Mouse (Mus musculus) lung, embryonic 14.5 days (tissue): ENCODE data around the gene Ago3. TPM values are rescaled to one million over a fixed set of nuclear protein-coding genes. Genes with fewer than 3 reads are reported as not detected.
A peak's percentile ranks its signal among the peaks of the same experiment; 100 is the strongest.

Source experiments
- ATAC-seq: fragments of 200-750 bp; cut with Nextera tagmentation; 2 replicates; pipeline ENCODE4 v1.8.0; 2017; ENCODE audit warnings: mild to moderate bottlenecking, moderate TSS enrichment, moderate library complexity; ENCODE audit not compliant: insufficient read depth
- DNase-seq: peaks from one replicate; pipeline ENCODE4 v3.0.0-alpha.2; 2015
- H3K27ac ChIP-seq: fragments of 300-500 bp; sonication (generic); 2 replicates; pipeline ENCODE4 v1.5.1; 2014; ENCODE audit warnings: low read depth, mild to moderate bottlenecking, moderate library complexity
- H3K27me3 ChIP-seq: fragments of 300-500 bp; sonication (generic); 2 replicates; pipeline ENCODE4 v1.6.1; 2014; ENCODE audit warnings: low read length, control low read depth; ENCODE audit not compliant: insufficient read depth
- H3K36me3 ChIP-seq: fragments of 300-500 bp; sonication (generic); 2 replicates; pipeline ENCODE4 v1.6.1; 2014; ENCODE audit warnings: control low read depth; ENCODE audit not compliant: insufficient read depth
- H3K4me1 ChIP-seq: fragments of 300-500 bp; sonication (generic); 2 replicates; pipeline ENCODE4 v1.6.1; 2014; ENCODE audit warnings: antibody characterized with exemption, control low read depth; ENCODE audit not compliant: insufficient read depth
- H3K4me2 ChIP-seq: fragments of 300-500 bp; sonication (generic); 2 replicates; pipeline ENCODE4 v1.6.1; 2014; ENCODE audit warnings: mild to moderate bottlenecking
- H3K4me3 ChIP-seq: fragments of 300-500 bp; sonication (generic); 2 replicates; pipeline ENCODE4 v1.5.1; 2014; ENCODE audit warnings: low read depth, low read length
- H3K9ac ChIP-seq: fragments of 300-500 bp; sonication (generic); 2 replicates; pipeline ENCODE4 v1.6.1; 2014
- H3K9me3 ChIP-seq: fragments of 300-500 bp; sonication (generic); 2 replicates; pipeline ENCODE4 v1.6.1; 2016; ENCODE audit warnings: low read depth, low read length, control low read depth
- CTCF ChIP-seq: IDR thresholded peaks from 2 replicates; pipeline ENCODE4 v1.5.1; 2016; ENCODE audit warnings: antibody characterized with exemption, low read depth
- WGBS: fragments of 180-500 bp; shearing (Covaris S2); extraction: QIAGEN DNeasy Blood & Tissue Kit; methylation state at CpG from one replicate; pipeline ENCODE4 v1.1.7; 2014; 5-methylcytosine and 5-hydroxymethylcytosine counted together
- polyA plus RNA-seq: library from polyadenylated mRNA; unstranded; fragments of >200 nt; fragmentation: Nextera tagmentation; extraction: Ambion mirVana; gene quantifications from 2 replicates; pipeline ENCODE4 v1.2.1, GENCODE M21; 2014

Gene Ago3
- polyA plus RNA-seq, 1 experiment from 2014 or later: 19.5 TPM

DNA sequence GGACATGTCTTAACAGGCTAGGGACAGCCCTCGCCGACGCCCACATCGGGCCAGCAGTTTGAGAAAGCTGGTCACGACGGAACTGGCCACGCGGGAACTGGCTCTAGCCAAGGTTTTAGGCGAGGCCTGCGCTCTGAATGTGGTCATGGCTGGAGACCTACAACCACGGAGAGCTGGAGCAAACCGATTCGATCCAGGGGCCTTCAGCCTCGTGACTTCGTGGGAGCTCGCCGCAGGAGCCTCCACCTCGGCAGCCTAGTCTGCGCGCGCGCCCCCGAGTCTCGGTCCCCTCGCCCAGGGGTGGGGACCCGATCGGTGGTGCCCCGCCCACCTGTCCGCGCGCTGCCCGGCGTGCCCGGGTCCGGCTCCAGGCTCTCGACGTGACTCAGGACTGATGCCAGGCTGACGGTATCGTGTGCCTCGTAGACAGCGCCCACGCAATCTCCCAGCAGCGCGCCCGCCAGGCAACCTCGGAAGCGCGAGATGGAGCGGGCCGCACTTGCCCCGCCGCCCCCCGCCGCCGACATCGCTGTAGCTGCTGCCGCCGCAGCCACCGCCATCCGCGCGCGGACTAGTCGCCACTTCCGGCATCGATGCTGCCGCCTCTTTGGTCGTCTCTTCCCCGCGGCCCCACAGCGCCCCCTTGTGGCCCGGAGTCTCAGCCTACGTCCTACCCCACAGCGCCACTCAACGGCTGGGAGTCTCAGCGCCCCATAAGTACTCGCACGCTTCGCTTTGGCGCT is 108.1 kb downstream of the Ago3 start, which contains the start of gene Adprhl2:
Adprhl2 (minus strand) TSS at position 593 of the 743 bp plus-strand sequence.
- peak within 1 kb of the TSS; percentile 72 for H3K9ac ChIP-seq
- H3K4me2 ChIP-seq: peak within 1 kb of the TSS; percentile 94
- WGBS: under 1% methylated on average over 79 of the region's 80 CpGs
- ATAC-seq: peak; percentile 87
- H3K36me3 ChIP-seq: peaks cover 30% of the 10 kb centered on the region
- H3K27ac ChIP-seq: peak within 1 kb of the TSS; percentile 55; the same call in 1 of the 2 replicates
- peaks cover 4% of the 10 kb centered on the region; the same call in 1 of the 2 replicates for H3K4me1 ChIP-seq
- peak within 1 kb of the TSS; percentile 89 for H3K4me3 ChIP-seq
- peaks cover 8% of the 10 kb centered on the region for H3K27me3 ChIP-seq
- peak; percentile 99 for DNase-seq
- H3K9me3 ChIP-seq: no peaks in the 10 kb centered on the region
- TF ChIP-seq CTCF: peak; percentile 100

DNA sequence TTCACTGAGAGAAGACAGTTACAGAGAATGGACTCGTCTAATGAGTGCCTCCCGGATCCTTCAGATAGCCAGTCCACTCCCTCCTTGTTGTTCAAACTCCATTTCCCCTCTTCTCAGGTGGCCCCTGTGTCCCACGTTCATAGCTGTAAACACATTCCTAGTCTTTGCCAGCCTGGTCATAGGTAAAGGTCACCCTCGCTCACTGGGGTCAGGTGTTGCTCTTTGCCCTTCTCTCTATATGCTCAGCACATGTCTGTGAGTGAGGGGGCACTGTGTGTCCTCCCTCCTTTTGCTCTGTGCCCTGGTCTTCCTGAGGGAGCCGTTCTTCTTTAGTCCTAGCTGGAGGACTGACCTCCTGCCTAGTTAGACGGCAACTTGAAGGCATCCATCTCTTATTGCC is 109.5 kb downstream of the Ago3 start:
- H3K4me2 ChIP-seq: no peak overlapping the region
- H3K9me3 ChIP-seq: no peaks in the 10 kb centered on the region
- no peak overlapping the region for H3K27ac ChIP-seq
- DNase-seq: no peak
- WGBS: 81% methylated on average over 6 of the region's 6 CpGs
- peaks cover 39% of the 10 kb centered on the region for H3K36me3 ChIP-seq
- H3K27me3 ChIP-seq: peaks cover 1% of the 10 kb centered on the region; the same call in 1 of the 2 replicates
- H3K4me1 ChIP-seq: peaks cover 4% of the 10 kb centered on the region; the same call in 1 of the 2 replicates
- no peak overlapping the region for H3K9ac ChIP-seq
- ATAC-seq: no peak
- no peak for TF ChIP-seq CTCF
- no peak overlapping the region for H3K4me3 ChIP-seq

DNA sequence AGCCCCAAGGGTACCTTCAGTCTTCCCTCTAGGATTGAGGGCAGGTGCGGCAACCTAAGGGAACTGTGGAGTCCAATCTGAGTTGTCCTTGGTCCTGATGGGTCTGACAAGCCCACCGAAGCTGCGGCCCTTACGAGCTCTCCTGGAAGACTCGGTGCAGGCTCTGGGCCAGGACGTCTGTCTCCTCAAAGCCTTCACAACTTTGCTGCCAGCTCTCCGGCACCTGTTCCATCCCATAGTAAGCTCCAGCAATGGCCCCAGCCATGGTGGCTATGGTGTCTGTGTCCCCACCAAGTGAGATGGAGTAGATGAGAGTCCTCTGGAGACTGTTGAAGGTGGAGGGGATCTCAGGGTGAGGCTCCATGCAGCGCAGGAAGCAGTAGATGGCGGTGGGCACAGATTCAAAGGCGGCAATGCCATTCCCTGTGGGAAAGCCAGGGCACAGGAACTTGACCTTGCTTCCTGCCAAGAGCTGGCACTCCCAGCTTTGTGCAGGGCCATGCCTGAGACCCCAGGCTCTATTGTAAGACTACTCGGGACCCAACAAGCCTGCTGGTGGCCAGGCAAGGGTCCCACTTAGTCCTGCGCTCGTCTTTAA is 112.8 kb downstream of the Ago3 start:
- no peak for TF ChIP-seq CTCF
- Histone ChIP-seq H3K9me3 (no peaks in the 10 kb centered on the region), H3K36me3 (peaks cover 42% of the 10 kb centered on the region), H3K27ac (no peak overlapping the region), H3K4me2 (no peak overlapping the region), H3K4me1 (peaks cover 4% of the 10 kb centered on the region; the same call in 1 of the 2 replicates), H3K9ac (no peak overlapping the region), H3K27me3 (no peaks in the 10 kb centered on the region), H3K4me3 (no peak overlapping the region)
- DNase-seq (no peak), ATAC-seq (no peak)
- WGBS: 91% methylated on average over 13 of the region's 13 CpGs

DNA sequence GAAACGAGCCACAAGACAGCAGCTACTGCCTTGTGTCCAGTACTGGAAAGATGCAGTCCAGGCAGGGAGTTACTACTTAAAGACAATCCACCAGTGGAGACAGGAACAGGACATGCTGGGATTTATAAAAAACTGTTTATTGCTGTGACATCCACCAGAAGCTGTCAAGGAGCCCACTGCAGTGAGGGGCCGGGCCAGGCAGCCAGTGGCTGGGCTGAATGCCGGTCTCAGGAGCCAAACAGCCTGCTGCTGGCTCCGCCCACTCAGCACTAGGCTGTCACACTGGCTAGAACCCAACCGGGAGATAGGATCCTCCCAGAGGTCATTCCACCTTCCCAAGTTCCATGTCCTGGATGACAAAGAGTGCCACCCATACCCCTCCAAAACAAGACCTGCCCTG is 113.4 kb downstream of the Ago3 start:
- peak; percentile 19; the same call in 1 of the 2 replicates for ATAC-seq
- H3K4me1 ChIP-seq: peaks cover 4% of the 10 kb centered on the region; the same call in 1 of the 2 replicates

DNA sequence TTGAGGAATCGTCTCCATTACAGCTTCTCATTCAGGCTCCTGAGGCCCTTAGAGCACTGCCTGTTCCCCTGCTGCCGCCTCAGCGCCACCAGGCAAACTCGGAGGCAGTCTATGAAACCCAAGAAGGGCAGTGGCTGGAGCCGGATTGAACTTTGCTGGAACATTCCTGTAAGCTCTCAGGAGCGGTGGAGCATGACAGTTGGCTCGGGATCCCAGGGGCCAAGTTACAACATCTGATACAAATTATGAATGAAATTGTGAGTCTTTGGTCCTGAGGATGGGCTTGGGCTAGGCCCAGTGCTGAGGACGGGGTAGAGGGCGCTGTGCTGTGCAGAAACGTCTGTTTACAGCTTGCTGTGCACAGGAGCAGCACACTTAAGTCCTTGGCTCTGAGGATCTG is 115.0 kb downstream of the Ago3 start:
- 0 out of 2 replicates have a peak, but pooled peaks have one; percentile 19 for TF ChIP-seq CTCF
- Histone ChIP-seq H3K4me3 (no peak overlapping the region), H3K27ac (no peak overlapping the region), H3K4me1 (no peaks in the 10 kb centered on the region), H3K4me2 (no peak overlapping the region), H3K9me3 (no peaks in the 10 kb centered on the region), H3K27me3 (no peaks in the 10 kb centered on the region), H3K36me3 (peaks cover 42% of the 10 kb centered on the region), H3K9ac (no peak overlapping the region)
- DNase-seq (no peak), ATAC-seq (no peak)
- 56% methylated on average over 10 of the region's 10 CpGs for WGBS

More for the DNA sequence above, 113.4 kb downstream of the Ago3 start:
- Histone ChIP-seq H3K4me2 (no peak overlapping the region), H3K9ac (no peak overlapping the region), H3K36me3 (peaks cover 42% of the 10 kb centered on the region), H3K9me3 (no peaks in the 10 kb centered on the region), H3K27me3 (no peaks in the 10 kb centered on the region), H3K4me3 (no peak overlapping the region), H3K27ac (no peak overlapping the region)
- peak; percentile 39 for DNase-seq
- 31% methylated on average over 5 of the region's 5 CpGs for WGBS
- TF ChIP-seq CTCF: no peak

DNA sequence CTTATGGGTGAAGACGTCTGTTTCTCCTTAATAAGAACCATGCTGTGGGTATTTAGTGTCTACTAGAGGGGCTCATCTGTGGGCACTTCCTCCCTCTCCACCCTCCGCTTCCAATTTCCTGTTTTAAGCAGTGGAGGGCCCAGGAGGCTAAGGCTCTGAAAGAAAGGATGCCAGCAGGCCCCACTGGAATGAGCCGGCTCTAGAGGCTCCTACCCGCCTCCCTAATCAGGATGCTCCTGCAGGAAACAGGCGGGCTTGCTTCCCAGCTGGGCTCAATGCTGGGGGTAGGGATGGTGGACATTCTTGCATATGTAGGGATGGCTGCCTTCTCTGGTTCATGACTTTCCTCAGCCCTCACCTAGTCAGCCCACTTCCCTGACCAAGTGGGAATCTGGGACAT is 116.2 kb downstream of the Ago3 start:
- H3K4me2 ChIP-seq: no peak overlapping the region
- H3K9ac ChIP-seq: no peak overlapping the region
- WGBS: 36% methylated on average over 5 of the region's 5 CpGs

DNA sequence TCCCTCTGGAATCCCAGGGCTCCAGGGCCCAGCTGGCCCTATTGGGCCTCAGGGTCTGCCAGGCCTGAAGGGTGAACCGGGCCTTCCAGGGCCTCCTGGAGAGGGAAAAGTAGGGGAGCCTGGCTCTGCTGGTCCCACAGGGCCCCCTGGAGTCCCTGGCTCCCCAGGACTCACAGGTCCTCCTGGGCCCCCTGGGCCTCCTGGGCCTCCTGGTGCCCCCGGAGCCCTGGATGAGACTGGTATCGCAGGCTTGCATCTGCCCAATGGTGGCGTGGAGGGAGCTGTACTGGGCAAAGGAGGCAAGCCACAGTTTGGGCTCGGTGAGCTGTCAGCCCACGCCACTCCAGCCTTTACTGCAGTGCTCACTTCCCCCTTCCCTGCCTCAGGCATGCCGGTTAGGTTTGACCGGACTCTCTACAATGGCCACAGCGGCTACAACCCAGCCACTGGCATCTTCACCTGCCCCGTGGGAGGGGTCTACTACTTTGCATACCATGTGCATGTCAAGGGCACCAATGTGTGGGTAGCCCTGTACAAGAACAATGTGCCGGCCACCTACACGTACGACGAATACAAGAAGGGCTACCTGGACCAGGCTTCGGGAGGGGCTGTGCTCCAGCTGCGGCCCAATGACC is 117.7 kb downstream of the Ago3 start:
- Histone ChIP-seq H3K9ac (no peak overlapping the region), H3K4me3 (no peak overlapping the region), H3K36me3 (peaks cover 16% of the 10 kb centered on the region), H3K27me3 (no peaks in the 10 kb centered on the region), H3K4me2 (no peak overlapping the region), H3K9me3 (no peaks in the 10 kb centered on the region), H3K27ac (no peak overlapping the region), H3K4me1 (no peaks in the 10 kb centered on the region)
- WGBS: 84% methylated on average over 16 of the region's 16 CpGs
- DNase-seq (no peak), ATAC-seq (no peak)
- TF ChIP-seq CTCF: no peak

More for the DNA sequence above, 116.2 kb downstream of the Ago3 start:
- ATAC-seq (no peak), DNase-seq (peak; percentile 35)
- no peaks in the 10 kb centered on the region for H3K27me3 ChIP-seq
- H3K9me3 ChIP-seq: no peaks in the 10 kb centered on the region
- H3K27ac ChIP-seq: no peak overlapping the region
- no peak for TF ChIP-seq CTCF
- H3K4me3 ChIP-seq: no peak overlapping the region
- peaks cover 31% of the 10 kb centered on the region for H3K36me3 ChIP-seq
- H3K4me1 ChIP-seq: no peaks in the 10 kb centered on the region
